Mouse (Mus musculus) lung, adult 2 months (tissue): ENCODE measurements around the gene Tgfbr2.

Source experiments
- CTCF ChIP-seq: fragments of 200-500 bp; IDR thresholded peaks from 2 replicates; pipeline ENCODE4 v1.5.1; 2011; ENCODE audit warnings: mild to moderate bottlenecking, low read length, control low read depth; ENCODE audit not compliant: insufficient read depth
- POLR2A ChIP-seq: fragments of 200-500 bp; IDR thresholded peaks from 2 replicates; pipeline ENCODE4 v1.6.1; 2011; ENCODE audit warnings: low read depth, mild to moderate bottlenecking, control low read depth, low read length, borderline replicate concordance; ENCODE audit errors: extremely low read depth

DNA sequence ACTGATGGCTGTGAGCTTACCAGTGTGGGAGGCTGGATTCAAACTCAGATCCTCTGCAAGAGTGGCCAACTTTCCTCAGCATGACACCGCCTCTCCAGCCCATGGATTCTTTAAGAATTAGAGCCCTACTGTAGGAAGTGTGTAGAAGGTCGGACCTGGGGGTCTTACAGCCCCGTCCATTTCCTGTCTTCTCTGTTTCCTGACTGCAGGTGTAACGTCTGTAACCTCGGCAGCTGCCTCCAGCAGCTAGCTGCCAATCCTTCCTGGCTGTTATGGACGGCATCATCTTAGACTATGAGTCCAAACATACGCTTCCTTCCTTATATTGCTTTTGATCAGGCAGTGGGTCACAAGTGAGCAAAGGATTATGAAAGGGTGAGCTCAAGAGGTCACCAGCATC is 17.1 kb upstream of the Tgfbr2 start:
- no peak for TF ChIP-seq POLR2A
- TF ChIP-seq CTCF = no peak
